Mouse (Mus musculus) liver, adult 2 months (tissue): ENCODE results near the gene Atat1.

Experiments
- CTCF ChIP-seq: fragments of 200-500 bp; IDR thresholded peaks from 2 replicates; pipeline ENCODE4 v1.5.1; 2011; ENCODE audit warnings: low read depth, low read length, control low read depth
- POLR2A ChIP-seq: fragments of 200-500 bp; IDR thresholded peaks from 2 replicates; pipeline ENCODE4 v1.6.1; 2011; ENCODE audit warnings: low read length, control low read depth; ENCODE audit not compliant: insufficient read depth; ENCODE audit errors: extremely low read depth

- TF ChIP-seq POLR2A (no peak), CTCF (no peak)
Measured at GRCm38 (mm10) chr17:35958533-35959223, 48.8 kb upstream of the Atat1 start.
